Mouse (Mus musculus): ENCODE results near the gene Gjb4.

The Gjb4 gene

GRCm38 (mm10) chr4:127353951-127354438 is at the start of gene Gjb4:
Gjb4 (minus strand) TSS chr4:127354081.
- no peak for DNase-seq

- DNase-seq: no peak
These were observed 48.7 kb upstream of the Gjb4 start for GRCm38 (mm10) chr4:127402614-127403013.

GRCm38 (mm10) chr4:127402166-127402565 is 48.3 kb upstream of the Gjb4 start:
- no peak for DNase-seq

GRCm38 (mm10) chr4:127400165-127401145 is 46.6 kb upstream of the Gjb4 start:
- DNase-seq: no peak

- DNase-seq: no peak
These were observed 41.7 kb upstream of the Gjb4 start for GRCm38 (mm10) chr4:127395591-127395990.

GRCm38 (mm10) chr4:127389645-127390044 is 35.8 kb upstream of the Gjb4 start:
- DNase-seq: no peak

GRCm38 (mm10) chr4:127377344-127377743 is 23.5 kb upstream of the Gjb4 start:
- peak; percentile 46 to 48 for DNase-seq

GRCm38 (mm10) chr4:127375541-127376177 is 21.8 kb upstream of the Gjb4 start:
- DNase-seq: no peak

- DNase-seq: no peak
These were observed 20.8 kb upstream of the Gjb4 start for GRCm38 (mm10) chr4:127374645-127375044.

GRCm38 (mm10) chr4:127373491-127373890 is 19.6 kb upstream of the Gjb4 start:
- DNase-seq: no peak

GRCm38 (mm10) chr4:127371546-127371945 is 17.7 kb upstream of the Gjb4 start:
- no peak for DNase-seq

GRCm38 (mm10) chr4:127370447-127370846 is 16.6 kb upstream of the Gjb4 start:
- DNase-seq: no peak

GRCm38 (mm10) chr4:127368379-127368973 is 14.6 kb upstream of the Gjb4 start:
- DNase-seq: peak; percentile 42

GRCm38 (mm10) chr4:127365834-127366233 is 12.0 kb upstream of the Gjb4 start:
- DNase-seq: no peak

GRCm38 (mm10) chr4:127365433-127365832 is 11.6 kb upstream of the Gjb4 start:
- DNase-seq: no peak

- no peak for DNase-seq
These were observed 10.6 kb upstream of the Gjb4 start for GRCm38 (mm10) chr4:127364431-127364830.

- DNase-seq: peak; percentile 12 to 20
These were observed 9.4 kb upstream of the Gjb4 start for GRCm38 (mm10) chr4:127363331-127363730.

- DNase-seq: no peak
These were observed 8.6 kb upstream of the Gjb4 start for GRCm38 (mm10) chr4:127362520-127362919.

GRCm38 (mm10) chr4:127358018-127358417 is 4.1 kb upstream of the Gjb4 start, which contains the start of gene Gjb5:
Gjb5 (minus strand) TSS chr4:127358181.
- DNase-seq: no peak

GRCm38 (mm10) chr4:127354506-127355485 is 915 bp upstream of the Gjb4 start:
- no peak for DNase-seq

- DNase-seq: no peak
These were observed 1.3 kb downstream of the Gjb4 start for GRCm38 (mm10) chr4:127352594-127352993.
